Mouse (Mus musculus): ENCODE data around the gene Ccdc187.

Gene Ccdc187

GRCm38 (mm10) chr2:26294457-26294856, at the start of gene Ccdc187:
Gene Ccdc187, minus strand, starts transcription at chr2:26294557.
- DNase-seq (ENCODE audit: low spot score in 2 of 2): no peak

GRCm38 (mm10) chr2:26342609-26343490, 48.5 kb upstream of the Ccdc187 start:
- DNase-seq (ENCODE audit: low spot score in 2 of 2): no peak

- DNase-seq (ENCODE audit: low spot score in 2 of 2): no peak
Observed at GRCm38 (mm10) chr2:26342044-26342443, 47.7 kb upstream of the Ccdc187 start.

DNA sequence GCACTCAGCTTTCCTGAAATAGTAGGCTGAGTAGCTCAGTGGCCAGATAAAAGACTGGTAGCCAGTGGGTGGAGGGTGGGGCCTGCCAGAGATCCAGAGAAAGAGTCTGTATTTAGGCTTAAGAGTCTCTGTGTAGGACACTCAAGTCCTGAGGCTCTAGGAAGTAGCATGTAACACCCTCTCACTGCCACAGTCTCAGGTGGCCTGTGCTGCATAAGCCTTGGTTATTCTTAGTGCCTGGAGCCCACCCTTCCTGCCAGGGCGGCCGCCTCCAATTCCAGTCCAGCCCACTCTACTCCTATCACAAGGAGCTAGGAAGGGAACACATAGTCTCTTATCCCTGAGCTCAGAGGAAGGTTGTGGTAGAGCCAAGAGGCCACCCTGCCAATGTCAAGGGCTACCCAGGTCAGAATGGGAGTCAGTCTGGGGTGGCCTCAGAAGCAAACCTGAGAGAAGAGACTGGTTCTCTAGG, 47.2 kb upstream of the Ccdc187 start:
- DNase-seq (ENCODE audit: low spot score in 2 of 2): no peak

GRCm38 (mm10) chr2:26339204-26339551, 44.8 kb upstream of the Ccdc187 start:
- no peak for DNase-seq (ENCODE audit: low spot score in 2 of 2)

DNA sequence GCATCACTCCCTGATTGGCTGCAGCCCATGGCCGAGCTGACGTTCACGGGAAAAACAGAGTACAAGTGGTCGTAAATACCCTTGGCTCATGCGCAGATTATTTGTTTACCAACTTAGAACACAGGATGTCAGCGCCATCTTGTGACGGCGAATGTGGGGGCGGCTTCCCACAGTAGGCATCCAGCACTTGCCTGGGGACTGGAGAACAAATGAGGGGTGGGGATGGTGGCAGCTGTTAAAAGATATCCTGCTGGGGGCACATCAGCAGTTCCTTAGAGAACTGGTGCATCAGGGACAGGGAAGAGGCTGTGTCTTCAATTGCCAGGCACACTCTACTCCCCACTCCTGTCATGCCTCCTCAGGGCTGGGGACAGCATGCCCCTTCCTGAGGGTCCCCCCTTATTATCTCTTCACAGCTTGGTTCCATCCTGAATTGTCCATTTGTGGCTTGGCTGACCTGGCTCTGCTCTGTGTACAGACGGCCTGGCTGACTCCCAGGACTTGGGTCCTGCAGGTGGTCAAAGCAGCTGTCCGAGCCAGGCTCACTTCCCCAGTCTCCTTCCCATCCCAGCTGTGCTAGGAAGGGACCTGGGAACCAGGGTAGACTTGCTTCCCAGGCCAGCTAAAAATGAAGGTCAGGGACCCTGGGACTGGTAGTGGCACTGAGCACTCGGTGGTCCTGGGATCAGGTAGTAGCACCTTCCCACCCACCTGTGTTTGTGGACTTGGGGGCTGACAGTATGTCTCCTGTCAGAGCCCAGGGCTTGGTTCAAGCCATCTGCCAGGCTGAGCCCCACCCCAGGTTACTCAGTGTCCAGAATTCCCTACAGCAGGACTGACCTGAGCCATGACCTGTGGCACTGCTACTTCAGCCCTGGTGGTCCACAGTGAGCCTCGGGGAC, 44.2 kb upstream of the Ccdc187 start:
- DNase-seq (ENCODE audit: low spot score in 2 of 2): no peak

DNA sequence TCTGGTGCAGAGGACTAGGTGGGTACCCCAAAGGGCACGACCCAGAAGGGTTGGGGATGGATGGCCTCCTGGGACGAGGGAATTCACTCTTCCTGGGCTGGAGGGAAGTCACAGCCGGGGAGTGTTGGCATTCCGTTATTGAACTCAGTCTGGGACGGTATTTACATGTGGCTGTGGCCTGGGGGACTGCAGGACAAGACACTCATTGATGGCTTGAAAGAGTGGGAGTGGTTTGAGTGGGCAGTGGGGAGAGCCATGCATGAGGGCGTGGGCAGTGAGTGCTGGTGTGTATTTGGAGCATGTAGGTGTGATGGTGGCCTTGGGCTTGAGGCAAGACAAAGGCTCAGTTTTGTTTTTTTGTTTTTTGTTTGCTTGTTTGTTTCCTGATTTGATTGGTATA, 36.3 kb upstream of the Ccdc187 start:
- DNase-seq (ENCODE audit: low spot score in 2 of 2): no peak

GRCm38 (mm10) chr2:26330056-26330468, 35.7 kb upstream of the Ccdc187 start:
- DNase-seq (ENCODE audit: low spot score in 2 of 2): no peak

DNA sequence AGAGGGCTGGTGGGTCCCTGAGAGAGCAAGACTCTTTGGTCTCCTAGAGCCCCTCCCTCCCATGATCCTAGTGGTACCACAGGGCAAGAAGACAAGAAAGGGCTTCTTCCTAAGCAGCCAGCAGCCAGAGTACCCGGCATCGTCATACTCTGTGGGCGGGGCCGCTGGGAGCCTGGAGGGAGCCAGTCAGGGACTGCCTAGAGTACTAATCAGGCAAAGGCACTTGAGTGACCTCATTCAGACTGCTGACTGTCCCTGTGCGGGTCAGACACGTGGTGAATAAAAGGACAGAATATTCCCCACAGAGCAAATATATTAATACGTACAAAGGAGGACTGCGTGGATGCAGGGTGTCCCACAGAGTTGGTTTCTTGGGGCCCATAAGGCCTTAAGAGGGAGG, 35.0 kb upstream of the Ccdc187 start:
- no peak for DNase-seq (ENCODE audit: low spot score in 2 of 2)

DNA sequence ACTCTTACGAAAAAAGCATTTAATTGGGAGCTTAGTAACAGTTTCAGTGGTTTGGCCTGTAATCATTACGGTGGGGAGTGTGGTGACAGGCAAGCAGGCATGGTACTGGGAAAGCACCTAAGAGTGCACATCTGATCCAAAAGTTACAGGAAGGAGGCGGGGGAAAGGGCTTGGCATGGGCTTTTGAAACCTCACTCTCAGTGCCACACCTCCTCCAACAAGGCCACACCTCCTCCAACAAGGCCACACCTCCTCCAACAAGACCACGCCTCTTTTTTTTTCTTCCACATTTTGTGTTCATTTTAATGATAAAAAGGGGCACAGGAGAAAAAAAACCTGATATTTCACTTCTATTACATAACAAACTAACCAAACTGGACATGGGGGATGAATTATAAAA, 33.5 kb upstream of the Ccdc187 start:
- DNase-seq (ENCODE audit: low spot score in 2 of 2): no peak

DNA sequence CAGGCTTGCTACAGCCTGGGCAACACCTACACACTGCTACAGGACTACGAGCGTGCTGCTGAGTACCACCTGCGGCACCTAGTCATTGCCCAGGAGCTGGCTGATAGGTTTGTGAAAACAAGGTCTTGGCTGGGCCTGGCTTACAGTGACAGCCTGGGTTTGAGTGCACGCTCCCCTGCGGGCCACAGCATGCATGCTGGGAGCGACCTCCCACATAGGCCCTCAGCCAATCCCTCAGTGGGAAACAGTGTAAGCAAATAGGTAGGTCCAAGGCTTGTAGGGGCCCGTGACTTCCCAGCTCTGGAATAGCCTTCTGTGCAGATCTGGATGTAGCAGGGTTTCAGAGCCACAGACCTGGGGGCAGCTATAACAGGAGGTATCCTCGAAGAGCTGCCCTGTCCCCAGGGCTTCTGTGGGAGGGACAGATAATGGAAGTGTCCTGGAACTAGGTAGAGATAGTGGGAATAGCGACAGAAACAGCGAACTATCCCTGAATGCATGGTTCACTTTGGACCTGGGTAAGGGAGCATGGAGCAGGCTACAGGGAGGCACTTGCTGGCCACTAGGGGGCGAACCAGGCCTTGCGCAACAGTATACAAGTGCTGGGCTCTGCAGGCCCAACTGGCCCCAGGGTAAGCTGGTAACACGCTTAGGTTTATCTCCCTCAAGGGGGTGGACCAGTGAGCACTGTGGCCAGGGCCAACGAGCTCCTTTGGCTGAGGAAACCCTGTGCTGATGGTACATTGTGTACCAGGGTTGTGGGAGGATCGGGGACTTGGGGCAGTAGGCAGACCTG, 31.2 kb upstream of the Ccdc187 start:
- DNase-seq (ENCODE audit: low spot score in 2 of 2): peak; percentile 26 to 45

DNA sequence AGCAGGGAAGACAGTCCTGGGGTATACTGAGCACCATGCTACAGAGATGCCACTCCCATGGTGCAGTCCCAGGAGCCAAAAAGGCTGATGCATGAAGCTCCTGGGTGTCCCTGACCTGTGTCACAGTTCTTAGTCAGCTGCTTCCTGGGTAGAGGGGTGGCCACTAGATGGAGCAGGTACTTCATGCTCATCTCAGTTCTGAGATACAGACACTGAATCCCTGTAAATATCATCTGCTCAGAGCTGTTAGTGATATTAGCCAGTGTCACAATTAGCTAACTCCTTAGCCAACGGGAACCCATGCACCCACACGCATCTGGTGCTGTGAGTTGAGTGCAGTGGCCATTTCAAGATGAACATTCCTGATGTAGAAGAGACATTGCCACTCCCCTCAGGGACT, 30.6 kb upstream of the Ccdc187 start:
- no peak for DNase-seq (ENCODE audit: low spot score in 2 of 2)

DNA sequence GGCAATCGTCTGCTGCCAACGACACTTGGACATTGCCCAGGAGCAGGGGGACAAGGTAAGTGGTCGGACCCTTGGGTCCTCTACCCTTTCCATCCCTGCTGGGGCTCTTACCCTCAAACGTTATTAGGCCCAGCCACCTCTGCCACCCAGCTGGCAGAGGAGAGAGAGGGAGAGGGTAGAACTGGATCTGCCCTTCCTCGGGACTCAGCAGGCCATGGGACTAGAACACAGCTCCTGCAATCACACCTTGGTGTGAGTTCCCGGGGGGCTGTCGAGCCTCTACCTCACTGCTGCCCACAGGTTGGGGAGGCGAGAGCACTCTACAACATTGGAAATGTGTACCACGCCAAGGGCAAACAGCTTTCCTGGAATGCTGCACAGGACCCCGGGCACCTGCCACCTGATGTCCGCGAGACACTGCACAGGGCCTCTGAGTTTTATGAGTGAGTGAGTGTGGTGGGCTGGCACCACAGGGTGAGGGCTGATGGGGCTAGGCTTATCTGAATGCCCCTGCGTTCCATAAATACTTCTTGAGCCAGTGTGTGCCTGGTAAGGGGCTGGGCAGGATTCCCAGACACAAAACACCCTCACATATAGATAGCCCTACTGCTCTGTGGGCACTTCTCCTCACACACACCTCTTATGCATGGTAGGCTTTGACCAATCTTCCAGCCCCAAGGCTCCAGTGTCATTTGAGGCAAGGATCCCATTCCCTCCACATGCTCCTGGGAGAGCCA, 29.4 kb upstream of the Ccdc187 start:
- DNase-seq (ENCODE audit: low spot score in 2 of 2): no peak

DNA sequence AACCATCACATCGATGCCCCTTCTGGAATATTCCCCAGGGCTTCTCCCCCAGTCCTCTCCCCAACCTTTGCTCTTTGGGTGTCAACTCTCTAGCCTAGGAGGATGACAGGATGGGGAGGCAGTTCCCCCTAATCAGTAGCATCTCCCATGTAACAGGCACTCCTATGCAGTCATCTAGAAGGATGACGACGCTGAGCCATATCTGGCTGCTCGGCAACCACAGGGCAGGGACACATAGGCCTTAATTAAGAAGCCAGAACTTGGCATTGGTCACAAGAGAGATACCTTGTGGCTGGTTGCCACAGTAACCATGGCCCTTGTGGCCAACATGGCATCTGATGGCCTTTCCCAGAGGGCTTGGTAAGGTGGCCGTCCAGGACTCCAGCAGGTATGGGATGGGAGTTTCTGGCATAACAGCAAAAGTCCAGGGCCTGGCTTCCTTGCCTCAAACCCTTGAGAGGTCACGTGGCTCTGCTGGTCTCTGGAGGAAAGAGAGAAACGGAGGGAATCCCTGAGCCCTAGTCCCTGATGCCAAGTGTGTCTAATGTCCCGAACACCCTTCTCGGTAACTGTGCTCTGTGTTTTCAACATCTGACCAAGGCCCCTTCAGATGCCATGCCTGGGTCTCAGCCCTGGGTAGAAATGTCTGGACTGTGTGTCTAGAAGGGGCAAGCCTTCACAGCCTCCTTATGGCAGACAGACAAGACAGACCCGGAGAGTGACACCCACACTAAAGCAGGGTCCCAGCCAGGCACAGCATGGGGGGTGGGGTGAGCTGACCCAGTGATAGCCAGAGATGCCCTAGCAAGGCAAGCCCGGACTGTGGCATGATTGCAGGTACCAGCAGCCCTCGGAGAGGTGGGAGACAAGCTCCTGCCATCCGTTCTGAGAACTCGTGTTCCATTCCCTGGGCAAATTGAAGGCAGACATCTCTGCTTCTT, 26.2 kb upstream of the Ccdc187 start:
- DNase-seq (ENCODE audit: low spot score in 2 of 2): no peak

DNA sequence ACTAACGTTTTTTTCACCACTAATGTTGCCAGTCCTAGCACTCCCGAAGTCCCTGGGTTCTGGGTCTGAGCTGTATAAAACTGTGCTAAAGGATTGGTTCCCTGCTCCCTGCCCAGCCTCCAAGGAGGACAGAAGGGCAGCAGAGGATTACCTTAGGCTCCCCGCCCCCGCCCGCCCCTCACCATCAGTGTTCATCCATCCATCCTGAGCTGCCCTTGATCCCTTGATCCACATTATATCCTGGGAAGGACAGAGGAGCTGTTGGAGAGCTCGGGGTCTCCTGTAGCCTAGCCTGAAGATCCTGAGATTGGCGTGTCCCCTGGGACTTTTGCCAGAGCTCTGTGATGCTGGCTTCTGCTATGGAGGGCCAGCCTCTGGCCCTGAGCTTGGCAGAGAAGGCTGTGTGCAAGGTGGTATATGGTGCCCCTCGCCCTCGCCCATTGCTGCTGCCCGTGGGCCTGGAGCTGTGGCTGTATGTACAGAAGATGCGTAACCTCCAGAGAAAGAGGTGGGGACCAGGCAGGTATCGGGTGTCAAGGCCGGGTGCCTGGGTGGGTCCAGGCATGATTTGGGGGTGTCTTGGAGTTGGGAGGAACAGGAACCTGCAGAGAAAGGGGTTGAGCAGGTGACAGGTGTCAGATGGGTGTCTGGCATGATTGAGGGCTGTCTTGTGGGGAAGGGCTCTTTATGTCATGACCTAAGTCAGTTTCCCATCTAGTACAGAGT, 25.3 kb upstream of the Ccdc187 start:
- no peak for DNase-seq (ENCODE audit: low spot score in 2 of 2)

DNA sequence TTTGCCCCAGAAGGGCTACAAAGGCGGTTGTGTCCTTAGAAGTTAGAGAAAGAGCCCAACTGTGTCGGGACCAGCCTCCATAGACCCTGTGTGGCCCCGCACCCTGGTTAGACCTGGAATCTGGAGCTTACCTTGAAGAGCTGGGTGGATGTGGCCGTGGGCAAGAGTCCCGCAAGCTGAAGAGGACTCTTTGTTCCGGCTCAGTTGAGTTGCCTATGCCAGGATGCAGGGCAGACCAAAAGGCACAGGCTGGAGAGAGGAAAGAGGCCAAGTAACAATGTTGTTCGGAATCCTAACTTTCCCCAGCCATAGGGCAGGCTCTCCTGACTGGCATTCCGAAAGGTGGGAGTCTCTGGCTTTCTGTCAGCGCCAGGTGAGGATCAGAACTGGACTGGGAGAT, 24.8 kb upstream of the Ccdc187 start:
- no peak for DNase-seq (ENCODE audit: low spot score in 2 of 2)

- DNase-seq (ENCODE audit: low spot score in 2 of 2): no peak
Observed at GRCm38 (mm10) chr2:26317991-26318672, 23.8 kb upstream of the Ccdc187 start.

GRCm38 (mm10) chr2:26317371-26317770, 23.0 kb upstream of the Ccdc187 start:
- no peak for DNase-seq (ENCODE audit: low spot score in 2 of 2)
